Comparison of ENCODE assay signal across 8 mouse cellular contexts in genomic region chr11:19919785-19920671, GRCm38 (mm10). TPM values are rescaled to one million over a fixed set of nuclear protein-coding genes. Genes with fewer than 3 reads are reported as not detected.
DNase-seq lines count a peak whose midpoint lies in the region; ATAC-seq and TF ChIP-seq lines count a peak whose summit lies in the region.

No protein-coding gene starts in this region.

- peaks cover 21% of the 10 kb centered on the region for H3K4me1 ChIP-seq in hindbrain, embryonic 12.5 days

- H3K4me2 ChIP-seq in hindbrain, embryonic 12.5 days (replicated peaks) = peak overlapping the region; percentile 73

- POLR2A ChIA-PET in Patski (lab: Charles Lee) = interaction anchor here (0.7 to 1.6 kb wide), 5 partner anchors 88 to 192 kb away, joined by 3 to 4 read pairs (median 3); partner anchors contain the start of gene Actr2

- H3K36me3 ChIP-seq in hindbrain, embryonic 12.5 days = no peaks in the 10 kb centered on the region

- peak; percentile 66 for ATAC-seq in Patski
- ATAC-seq in hindbrain, embryonic 12.5 days (ENCODE audit: low FRiP score) = peak; percentile 85

- no peaks in the 10 kb centered on the region for H3K9me3 ChIP-seq in hindbrain, embryonic 12.5 days (replicated peaks)

- H3K27me3 ChIP-seq in Patski = no peaks in the 10 kb centered on the region
- peaks cover 5% of the 10 kb centered on the region; the same call in 1 of the 2 replicates for H3K27me3 ChIP-seq in hindbrain, embryonic 12.5 days

- TF ChIP-seq CTCF in Patski (IDR thresholded peaks at IDR 0.05) = no peak

- CTCF ChIA-PET in Patski (lab: Charles Lee) = interaction anchor here (0.6 to 1.8 kb wide), 6 partner anchors 26 to 338 kb away, joined by 3 to 11 read pairs (median 3); no protein-coding TSS in a partner anchor

- peak overlapping the region; percentile 58 for H3K4me3 ChIP-seq in hindbrain, embryonic 12.5 days

- in situ Hi-C loops in Patski (cut with MboI; ENCODE audit: low pct_unique_long_range_greater_than_20kb) = loop anchor here (5.0 kb wide), 3 partner anchors 88 to 152 kb away; no protein-coding TSS in a partner anchor

- WGBS in hindbrain, embryonic 12.5 days = 0% methylated on average over 68 of the region's 70 CpGs

- peak overlapping the region; percentile 88 for H3K27ac ChIP-seq in hindbrain, embryonic 12.5 days

- H3K9ac ChIP-seq in hindbrain, embryonic 12.5 days = peak overlapping the region; percentile 75

- DNase-seq in Patski (ENCODE audit: low read depth, low spot score) = peak; percentile 63
- DNase-seq in cerebellum, postnatal 10 days = peak; percentile 89 to 93
- DNase-seq in frontal cortex, postnatal 14 days (ENCODE audit: low spot score in 2 of 2) = peak; percentile 66 to 77
- peak; percentile 80 to 88 for DNase-seq in layer of hippocampus, postnatal 36 days
- DNase-seq in lung, postnatal 25 days (ENCODE audit: low spot score) = peak; percentile 88
- DNase-seq in ovary, postnatal 36 days (ENCODE audit: low spot score) = peak; percentile 82
- DNase-seq in thymus, postnatal 25 days = peak; percentile 90

RNA-seq across cellular contexts. Expression of gene Spred2, which starts 4.1 kb away (rescaled TPM):
- polyA plus RNA-seq in Patski (2021) = 37.4 TPM
- polyA plus RNA-seq in hindbrain, embryonic 12.5 days (2016; fragmentation: Nextera tagmentation; extraction: Ambion mirVana) = 6.8 and 7.8 TPM in 2 replicates
- 10 to 100 TPM; 94.2 to 95.2 TPM for total RNA-seq in layer of hippocampus, postnatal 36 days (2021)

Comparison
In these comparisons a context has a peak if more than half of its experiments do, and no peak if none do; other contexts are left out.
1. Peak in every context shown above with its lines: DNase-seq, ATAC-seq, H3K4me3 ChIP-seq and H3K27ac ChIP-seq.